Mouse (Mus musculus) frontal cortex, adult (tissue): ENCODE results near the gene Sat1.
A peak's percentile ranks its signal among the peaks of the same experiment; 100 is the strongest.
"Not testable (repeated sequence)": the region's sequence is repeated elsewhere in the genome, so short reads cannot be mapped to it uniquely, and the experiment has no call there.

Experiments used
- ATAC-seq: cut with Nextera tagmentation; 2 replicates; pipeline ENCODE4 v1.9.2; 2017; ENCODE audit warnings: mild to moderate bottlenecking, moderate library complexity, mixed read lengths; ENCODE audit not compliant: low TSS enrichment

Sat1 gene

DNA sequence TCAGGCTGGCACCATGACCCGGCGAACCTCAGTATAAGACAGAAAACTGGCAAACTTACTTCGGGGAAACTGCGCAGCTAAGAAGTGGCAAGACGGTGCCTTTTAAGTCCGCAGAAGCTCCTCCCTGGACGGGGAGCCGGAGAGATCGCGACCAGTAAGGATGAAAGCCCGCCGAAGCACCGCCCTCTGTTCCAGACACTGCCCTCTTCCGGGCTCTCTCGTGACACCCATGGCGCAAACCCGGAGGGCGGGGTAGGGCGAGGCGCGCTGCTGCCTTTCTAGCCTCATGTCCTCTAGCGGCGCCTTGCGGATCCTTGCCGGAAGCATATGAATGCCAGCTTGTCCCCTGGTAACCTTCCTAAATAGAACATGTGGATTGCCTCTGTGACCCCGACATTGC lies at the start of gene Sat1:
TSS of gene Sat1 (minus strand) at position 179 of the 400 bp plus-strand sequence.
- ATAC-seq = peak; percentile 98

DNA sequence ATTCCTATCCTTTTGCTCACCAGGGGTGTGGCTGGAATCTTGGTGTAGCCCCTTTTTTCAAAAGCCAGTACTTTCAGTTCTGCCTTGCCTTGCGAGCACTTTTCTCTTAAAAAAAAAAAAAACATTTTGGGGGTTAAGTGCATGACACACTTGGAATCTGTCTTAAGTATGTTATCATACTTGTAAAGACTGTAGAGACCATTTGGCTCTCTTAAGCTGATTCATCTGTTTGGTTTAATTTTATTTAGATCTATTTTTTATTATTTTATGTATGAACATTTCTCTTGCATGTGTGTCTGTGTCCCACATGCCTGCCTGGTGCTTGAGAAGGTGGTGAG lies 46.6 kb upstream of the Sat1 start:
- ATAC-seq = no peak

DNA sequence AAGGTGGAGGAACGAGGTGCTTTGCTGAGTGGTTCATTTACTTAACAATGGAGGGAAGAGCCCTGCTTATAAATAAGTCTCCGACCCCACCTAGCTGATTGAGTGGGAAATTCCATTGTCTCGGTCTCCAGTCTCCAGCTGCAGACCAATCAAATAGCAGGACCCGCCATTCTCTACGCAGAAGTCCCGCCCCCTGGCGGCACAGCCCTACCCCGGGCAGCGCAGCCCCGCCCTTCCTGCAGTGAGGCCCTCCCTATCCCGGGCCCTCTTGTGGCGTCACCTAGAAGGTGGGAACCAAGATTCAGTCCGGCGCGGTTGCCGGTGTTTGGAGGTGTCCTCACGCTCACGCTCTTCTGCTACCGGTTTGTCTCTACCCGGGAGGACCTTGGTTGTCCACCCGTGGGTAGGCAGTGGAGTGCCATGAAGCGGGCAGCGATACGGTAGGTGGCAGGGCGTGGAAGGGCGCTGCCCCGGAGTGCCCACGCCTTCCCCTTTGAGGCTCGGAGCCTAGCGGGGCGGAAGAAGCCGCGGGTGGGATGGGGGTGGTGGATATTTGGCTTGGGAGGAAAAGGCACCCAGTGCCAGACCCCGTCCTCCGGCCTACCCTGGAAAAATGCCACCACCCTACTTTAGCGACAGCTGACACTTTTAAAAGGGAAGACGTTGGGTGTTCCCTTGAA lies 46.1 kb upstream of the Sat1 start, which contains the start of gene Acot9:
TSS of gene Acot9 (plus strand) at position 209 of the 680 bp plus-strand sequence.
- peak; percentile 99 for ATAC-seq

DNA sequence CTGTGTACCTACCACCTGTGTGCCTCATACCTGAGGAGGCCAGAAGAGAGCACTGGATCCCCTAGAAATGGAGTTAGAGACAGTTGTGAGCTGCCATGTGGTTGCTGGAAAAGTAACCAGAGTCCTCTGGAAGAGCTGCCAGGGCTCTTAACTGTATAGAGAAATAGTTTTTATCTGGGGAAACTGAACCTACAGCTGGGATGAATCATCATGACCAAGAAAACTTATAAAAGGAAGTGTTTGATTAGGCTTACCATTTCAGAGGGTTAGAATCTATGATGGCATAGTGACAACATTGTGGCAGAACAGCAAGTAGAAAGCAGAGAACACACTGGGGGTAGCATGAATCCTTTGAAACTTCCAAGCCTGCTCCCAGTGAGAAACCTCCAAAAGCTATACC lies 40.6 kb upstream of the Sat1 start:
- ATAC-seq = no peak

DNA sequence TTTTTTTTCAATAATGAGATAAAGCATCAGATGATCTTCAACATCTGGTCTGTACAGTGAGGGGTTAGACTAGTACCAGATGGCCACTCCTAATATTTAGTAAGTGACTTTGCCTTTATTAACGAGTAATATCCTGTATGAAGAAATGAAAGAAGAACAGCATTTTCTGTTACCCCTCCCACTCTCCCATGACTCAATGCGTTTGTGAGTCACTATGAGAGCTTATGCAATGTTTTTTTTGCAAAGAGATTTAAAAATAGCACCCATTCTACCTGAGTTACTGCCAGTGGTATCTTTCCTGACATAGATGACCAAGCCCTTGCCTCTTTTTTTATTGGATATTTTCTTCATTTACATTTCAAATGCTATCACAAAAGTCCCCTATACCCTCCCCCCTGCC lies 2.0 kb upstream of the Sat1 start:
- ATAC-seq = no peak

DNA sequence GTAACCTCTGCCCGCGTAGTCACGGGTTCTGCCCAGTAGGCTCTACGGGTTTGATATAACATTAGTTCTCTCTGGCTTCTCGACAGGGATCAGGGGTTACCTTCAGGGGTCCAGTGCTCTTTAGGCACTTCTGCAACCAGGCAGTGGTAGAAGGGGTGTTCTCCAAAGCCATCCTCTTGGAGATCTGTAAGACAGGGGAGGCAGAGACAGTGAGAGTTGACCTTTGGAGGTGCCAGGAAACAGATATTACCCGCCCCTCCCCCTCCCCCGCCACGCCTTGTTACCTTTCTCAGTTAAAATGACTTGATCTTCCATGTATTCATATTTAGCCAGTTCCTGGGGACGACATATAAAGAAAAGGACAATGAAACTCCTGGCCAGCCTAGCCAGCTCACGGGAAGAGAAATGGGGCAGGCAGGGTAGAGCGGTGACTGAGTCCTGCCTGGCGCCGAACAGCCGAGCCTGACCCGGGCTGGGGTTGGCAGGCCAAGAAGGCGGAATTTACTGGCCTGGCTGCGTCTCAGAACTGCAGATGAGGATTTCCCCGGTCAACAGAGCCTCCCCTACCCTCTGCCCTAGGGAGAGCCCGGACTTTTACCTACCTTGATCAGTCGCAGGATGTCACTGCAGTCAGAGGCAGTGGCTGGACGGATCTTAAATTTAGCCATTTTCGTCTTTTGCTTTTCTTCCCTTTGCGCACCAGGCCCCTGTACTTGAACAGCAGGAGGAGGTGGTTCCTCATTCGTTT lies 574 bp downstream of the Sat1 start:
- peak; percentile 40 for ATAC-seq

DNA sequence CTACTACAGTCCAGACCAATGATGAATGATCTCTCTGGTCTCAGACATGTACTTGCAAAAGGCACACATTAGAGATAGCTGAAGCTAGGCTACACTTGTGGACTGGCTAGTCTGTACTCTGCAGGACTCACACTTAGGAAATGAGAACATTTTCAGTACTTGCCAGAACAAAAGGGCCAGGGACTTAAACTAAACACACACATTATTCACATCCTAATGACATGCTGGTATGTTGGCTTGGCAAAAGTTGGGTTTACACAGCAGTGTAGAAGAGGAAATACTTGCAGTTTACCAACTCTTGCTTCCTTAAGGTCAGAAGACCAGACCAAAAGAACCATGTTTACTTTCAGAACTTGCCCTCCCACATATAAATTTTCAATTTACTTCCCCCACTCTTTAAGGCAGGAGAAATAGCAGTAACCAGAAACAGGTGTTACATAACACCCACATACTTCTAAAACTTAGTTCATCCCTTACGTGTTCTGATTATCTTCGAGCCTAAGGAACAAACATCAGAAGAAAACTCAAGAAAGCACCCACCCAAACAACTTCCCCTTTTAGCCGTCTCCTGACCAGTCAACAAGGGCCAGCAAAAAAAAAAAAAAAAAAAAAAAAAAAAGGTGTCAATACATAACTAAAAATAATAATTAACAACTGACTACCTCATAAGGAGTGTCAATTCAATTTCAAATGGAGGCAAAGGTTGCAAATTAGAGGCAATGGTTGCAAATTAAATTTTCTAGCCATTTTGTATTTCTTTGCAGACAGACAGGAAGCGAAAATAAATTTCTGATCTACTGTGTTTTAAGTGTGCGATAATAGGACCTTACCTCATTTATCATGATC lies 1.7 kb downstream of the Sat1 start:
- ATAC-seq = no peak

DNA sequence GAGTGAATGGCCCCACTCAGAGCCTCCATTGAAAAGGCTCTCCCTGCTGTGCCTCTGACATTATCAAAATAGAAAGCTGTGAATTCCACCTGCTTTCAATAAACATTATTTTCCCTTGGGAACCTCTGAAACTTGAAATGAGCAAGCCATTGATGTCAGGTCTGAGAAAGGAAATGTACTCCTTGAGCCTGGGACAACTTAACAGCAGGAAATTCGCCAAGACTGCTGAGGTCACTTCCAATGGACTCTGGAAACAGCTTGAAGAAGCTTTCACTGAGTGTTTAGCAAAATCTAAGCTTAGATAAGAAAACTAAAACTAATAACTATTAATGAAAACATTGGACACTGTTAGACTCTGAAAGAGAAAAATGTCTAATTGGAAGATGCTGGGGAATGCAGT lies 7.6 kb downstream of the Sat1 start:
- ATAC-seq = no peak

DNA sequence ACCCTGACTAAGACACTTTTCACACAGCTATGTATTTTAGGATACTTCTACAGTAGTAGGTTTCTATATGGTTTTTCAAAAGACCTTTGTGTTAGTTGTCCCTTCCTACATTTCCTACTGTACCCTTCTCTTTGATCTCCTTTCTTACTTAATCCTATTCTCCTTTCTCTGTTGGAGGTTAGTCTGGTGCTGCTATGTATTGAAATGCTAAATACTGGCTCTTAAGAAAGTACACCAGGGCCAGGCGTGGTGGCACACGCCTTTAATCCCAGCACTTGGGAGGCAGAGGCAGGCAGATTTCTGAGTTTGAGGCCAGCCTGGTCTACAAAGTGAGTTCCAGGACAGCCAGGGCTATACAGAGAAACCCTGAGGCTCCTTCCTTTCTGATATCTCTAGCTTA lies 10.8 kb downstream of the Sat1 start:
- ATAC-seq = not testable (repeated sequence)

DNA sequence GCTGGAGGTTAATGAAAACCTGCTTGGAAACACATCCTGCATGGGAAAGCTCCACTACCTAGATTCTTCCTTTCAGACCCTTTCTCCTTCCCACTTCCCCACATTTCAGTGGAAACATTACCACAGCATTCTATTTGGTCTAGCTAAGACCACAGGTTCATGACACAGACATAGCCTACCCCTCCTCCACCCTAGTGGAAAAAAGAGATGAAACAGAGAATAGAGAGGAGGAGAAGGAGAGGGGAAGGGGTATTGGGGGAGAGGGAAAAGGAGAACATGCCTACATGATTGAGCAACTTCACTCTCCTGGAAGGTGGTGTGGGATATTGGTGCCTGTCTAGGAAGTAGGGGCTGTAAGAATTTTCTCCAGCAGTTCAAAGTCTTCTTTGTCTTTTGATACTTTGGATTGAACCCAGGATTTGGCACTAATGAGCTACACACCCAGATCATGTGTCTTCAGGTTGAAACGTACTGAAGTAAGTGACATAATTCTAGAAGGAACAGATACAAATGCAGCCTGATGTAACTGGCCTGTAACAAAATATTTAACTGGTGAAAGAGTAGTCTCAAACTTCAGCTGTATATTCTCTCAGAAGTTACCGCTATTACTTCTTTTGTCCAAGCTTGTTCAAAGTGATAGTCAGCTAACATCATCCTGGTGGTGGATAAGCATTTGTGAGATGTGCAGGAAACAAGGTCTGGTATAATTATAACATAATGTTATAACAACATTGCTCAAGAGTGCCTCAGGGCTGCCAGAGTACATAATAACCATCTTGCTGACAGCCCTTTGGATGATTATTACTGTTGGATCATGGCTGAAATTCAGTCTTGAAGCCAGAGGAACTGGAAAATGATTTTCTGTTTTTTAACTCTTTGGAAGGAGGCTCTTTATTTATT lies 13.6 kb downstream of the Sat1 start:
- ATAC-seq = no peak

DNA sequence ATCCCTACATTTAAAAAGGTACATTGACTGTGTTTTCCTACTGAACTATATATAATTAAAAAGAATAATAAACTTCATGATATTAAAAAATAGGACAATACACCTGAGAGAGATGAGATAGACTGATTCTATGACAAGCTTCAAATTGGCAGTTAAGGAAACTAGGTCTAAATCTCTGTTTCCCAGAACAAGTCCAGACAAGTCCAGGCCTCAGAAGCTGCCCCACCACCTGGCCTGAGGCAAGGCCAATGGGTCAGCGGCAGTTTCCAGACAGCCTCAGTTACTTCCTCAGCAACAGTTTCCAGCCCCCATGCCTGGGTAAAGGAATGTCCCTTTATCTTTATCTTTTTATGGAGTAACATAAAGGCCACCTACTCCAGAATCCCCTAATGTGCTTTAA lies 14.4 kb downstream of the Sat1 start:
- ATAC-seq = no peak

DNA sequence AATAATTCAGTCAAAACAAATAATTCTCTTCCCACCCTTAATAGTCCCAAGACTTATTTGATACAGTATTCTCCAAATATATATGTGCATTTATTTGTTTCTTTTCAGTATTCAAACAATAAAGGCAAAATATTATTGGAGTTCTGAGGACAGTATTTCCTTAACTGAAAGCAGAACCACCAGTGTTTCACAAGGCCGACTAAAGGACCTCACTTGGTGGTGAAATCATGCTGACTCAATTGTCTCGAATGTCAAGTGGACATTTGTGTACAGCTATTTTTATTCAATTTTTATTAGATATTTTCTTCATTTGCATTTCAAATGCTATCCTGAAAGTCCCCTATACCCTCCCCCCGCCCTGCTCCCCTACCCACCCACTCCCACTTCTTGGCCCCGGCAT lies 21.3 kb downstream of the Sat1 start:
- ATAC-seq = no peak

DNA sequence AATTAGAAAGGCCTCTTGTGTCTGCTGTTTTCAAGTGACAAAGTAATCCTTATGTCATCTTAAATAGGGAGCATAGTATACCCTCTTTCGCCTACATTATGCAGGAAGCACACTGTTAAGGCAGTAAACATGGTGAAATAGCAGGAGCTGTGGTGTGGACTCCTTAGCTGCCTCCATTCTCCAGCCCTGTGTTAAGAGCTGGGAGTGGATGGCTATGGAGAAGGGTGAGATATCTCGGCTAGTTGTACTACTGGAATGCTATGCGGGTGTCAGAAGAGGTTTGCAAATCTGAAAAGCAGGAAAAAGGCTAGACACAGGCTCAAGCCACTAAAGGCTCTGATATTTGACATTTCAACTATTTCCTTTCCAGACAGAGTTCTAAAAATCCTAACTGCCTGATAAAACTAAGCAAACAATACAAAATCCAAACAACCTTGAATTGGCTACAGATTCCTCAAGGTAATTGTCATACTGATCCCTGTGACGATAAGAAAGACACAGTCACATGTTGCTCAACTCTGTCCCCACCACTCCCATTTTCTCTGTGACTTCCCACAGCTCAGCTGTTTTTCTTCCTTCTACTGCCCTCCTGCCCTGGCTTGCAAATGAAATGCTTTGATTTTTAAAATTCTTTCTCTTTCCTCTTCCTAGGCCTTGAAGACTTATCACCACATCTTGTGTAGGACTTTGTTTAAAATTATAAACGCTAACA lies 22.4 kb downstream of the Sat1 start:
- no peak for ATAC-seq

DNA sequence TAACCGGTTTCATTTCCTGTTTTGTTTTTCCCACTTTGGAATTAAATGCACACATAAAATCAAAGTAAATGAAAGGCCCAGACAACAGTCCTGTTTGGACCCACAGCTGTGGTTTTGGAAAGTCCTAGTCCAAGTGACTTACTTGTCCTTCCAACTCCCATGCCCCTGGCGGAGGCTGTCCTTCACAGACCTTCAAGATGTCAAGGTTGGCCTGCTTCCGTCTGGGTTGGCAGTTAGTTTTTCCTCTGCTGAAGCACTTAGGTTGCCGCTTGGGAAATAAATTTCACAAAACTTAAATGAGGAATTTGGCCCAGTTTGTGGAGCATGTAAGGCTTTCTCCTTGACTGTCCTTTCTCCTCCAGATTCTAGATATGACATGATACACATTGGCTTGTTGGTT lies 24.3 kb downstream of the Sat1 start:
- no peak for ATAC-seq

DNA sequence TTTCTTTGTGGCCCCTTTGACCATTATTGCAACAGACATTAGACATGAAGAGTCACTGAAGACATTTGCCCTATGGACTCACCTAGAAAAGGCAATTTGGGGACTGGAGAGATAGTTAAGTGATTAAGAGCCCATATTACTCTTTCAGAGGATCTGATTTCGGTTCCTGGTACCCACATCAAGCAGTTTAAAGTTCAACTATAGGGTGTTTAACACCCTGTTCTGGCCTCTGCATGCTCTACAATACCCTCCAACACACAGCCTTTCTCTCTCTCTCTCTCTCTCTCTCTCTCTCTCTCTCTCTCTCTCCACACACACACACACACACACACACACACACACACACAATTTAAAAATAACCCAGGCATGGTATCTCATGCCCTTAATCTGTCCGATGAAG lies 38.6 kb downstream of the Sat1 start:
- ATAC-seq = no peak

DNA sequence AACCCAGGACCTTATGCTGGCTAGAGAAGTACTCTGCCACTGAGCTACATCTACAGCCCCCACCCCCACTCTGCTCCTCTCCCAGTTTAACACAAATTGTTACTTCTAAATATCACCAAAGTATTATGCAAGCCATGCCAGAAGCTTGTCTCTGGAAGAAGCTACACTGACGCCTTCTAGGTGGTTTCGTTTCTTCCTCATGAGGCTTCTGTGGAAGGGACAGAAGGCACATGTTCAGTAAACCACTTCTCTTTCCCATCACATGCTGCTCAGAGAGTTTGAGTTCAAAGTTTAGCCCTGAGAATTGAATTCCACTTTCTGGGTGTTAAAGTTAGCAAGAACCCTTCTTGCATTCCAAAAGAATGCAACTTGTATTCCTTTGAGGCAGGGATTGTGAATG lies 39.0 kb downstream of the Sat1 start:
- no peak for ATAC-seq

DNA sequence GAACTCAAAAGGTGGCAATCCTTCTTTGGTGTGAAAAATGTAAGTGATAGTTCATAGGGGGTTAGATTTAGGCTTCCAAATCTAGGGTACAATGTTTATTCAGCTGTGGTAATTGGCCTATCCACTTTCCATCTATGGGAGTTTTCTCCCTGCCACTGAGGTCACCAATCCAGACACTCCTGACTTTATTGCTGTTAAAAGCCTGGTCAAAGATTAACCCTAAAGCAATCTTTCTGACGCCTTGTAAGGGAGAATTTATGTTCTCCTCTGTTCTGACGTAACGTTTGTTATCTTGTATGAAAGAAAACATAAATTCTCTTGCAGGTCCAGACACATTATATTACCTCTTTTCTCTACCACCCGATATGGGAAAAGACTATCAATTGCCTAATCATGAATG lies 40.7 kb downstream of the Sat1 start:
- no peak for ATAC-seq

DNA sequence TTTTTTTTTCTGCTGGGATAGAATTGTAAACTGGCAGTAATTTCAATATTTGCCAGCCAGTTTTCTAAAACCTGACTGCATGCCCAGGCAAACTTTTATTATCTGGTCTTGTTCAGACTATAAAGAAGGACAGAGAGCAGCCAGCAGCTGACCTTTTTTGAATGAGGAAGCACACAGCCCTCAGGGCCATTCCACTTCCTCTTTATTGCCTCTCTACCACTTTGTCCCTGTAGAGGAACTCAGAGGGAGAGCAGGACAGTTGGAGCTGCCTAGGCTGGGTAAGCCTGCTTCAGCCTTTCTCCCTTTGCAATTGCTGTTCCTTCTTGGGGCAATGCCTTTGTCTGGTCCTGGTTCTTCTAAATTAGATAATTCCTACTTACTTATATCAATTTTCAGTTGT lies 43.9 kb downstream of the Sat1 start:
- no peak for ATAC-seq

DNA sequence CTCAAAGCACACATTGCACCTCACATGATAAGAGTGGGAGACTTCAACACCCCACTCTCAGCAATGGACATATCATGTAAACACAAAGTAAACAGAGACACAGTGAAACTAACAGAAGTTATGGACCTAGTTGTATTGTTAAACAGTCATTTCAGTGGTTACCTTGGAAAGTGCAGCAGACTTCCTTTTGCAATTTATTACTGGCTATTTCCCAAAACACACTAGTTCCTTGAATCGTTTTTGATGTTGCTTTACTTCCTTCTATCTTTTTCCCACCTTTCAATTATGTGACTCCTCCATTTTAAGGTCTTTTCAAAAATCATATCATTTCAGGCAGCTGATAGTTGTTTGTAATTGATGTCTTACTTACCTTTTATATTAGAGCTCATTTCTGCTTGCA lies 44.5 kb downstream of the Sat1 start:
- ATAC-seq = no peak

DNA sequence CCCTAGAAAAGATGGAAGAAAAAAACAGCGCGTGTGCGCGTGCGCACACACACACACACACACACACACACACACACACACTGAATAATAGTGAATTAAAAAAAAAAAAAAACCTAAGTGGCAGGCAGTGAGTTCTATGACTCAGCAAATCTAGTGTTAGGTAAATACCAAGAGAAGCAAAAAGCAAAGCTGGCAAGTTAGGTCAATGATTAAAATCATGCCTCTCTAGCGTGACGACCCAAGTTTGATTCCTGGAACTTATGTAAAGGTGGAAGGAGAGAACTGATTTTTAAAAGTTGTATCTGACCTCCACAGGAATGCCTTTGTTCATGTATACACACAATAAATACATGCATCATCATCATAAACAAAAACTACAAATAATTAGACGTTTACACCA lies 46.4 kb downstream of the Sat1 start:
- no peak for ATAC-seq

DNA sequence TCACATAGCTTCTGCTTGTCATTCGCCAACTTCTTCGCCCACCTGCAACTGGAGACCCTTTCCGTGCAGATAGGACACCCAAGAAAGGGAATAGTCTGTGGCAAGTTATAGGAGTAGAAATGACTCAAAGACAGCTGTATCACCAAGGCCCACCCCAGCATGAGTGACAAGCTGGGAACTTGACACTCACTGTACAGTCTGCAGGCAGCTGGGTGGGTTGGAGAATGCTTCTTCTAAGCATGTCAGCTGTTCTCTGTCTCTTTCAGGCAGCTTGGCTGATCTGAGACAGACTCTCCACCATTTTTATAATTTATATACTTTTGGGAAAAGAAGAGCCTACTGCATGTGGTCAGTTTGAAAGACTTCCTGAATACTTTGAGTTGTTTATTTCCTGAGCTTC lies 48.6 kb downstream of the Sat1 start:
- ATAC-seq = no peak
